Mouse (Mus musculus): Measurements from ENCODE around the gene Tnf. TPM values are rescaled to one million over a fixed set of nuclear protein-coding genes. Genes with fewer than 3 reads are reported as not detected.

Gene Tnf
- polyA plus RNA-seq, 1 experiment from 2014 or later, result 0.23 TPM

- no peaks in the 10 kb centered on the region for H3K27me3 ChIP-seq (replicated peaks; ENCODE audit: control insufficient read depth, insufficient read depth, low read length)
- WGBS, result 80% methylated on average over 7 of the region's 7 CpGs
- H3K4me1 ChIP-seq (ENCODE audit: control insufficient read depth, insufficient read depth, low read length), result no peaks in the 10 kb centered on the region
- H3K4me3 ChIP-seq (ENCODE audit: low read length), result no peak overlapping the region
- no peaks in the 10 kb centered on the region for H3K9me3 ChIP-seq (ENCODE audit: control insufficient read depth, low read length)
- no peak overlapping the region for H3K27ac ChIP-seq (ENCODE audit: low read length)
- H3K4me2 ChIP-seq (ENCODE audit: low read depth, low read length), result no peak overlapping the region
- peaks cover 85% of the 10 kb centered on the region for H3K36me3 ChIP-seq (ENCODE audit: control insufficient read depth, insufficient read depth, low read length)
- no peak overlapping the region for H3K9ac ChIP-seq (ENCODE audit: low read depth, low read length)
- no peak for ATAC-seq
Measured at GRCm38 (mm10) chr17:35154616-35155015, 47.2 kb downstream of the Tnf start.

GRCm38 (mm10) chr17:35153931-35154330, 47.9 kb downstream of the Tnf start:
- Histone ChIP-seq H3K27ac (ENCODE audit: low read length) (no peak overlapping the region), H3K36me3 (ENCODE audit: control insufficient read depth, insufficient read depth, low read length) (peaks cover 85% of the 10 kb centered on the region), H3K9me3 (ENCODE audit: control insufficient read depth, low read length) (no peaks in the 10 kb centered on the region), H3K4me1 (ENCODE audit: control insufficient read depth, insufficient read depth, low read length) (no peaks in the 10 kb centered on the region), H3K4me2 (ENCODE audit: low read depth, low read length) (no peak overlapping the region), H3K27me3 (replicated peaks; ENCODE audit: control insufficient read depth, insufficient read depth, low read length) (no peaks in the 10 kb centered on the region), H3K9ac (ENCODE audit: low read depth, low read length) (no peak overlapping the region), H3K4me3 (ENCODE audit: low read length) (no peak overlapping the region)
- WGBS, result 77% methylated on average over 4 of the region's 4 CpGs
- ATAC-seq, result no peak

- peaks cover 78% of the 10 kb centered on the region for H3K36me3 ChIP-seq (ENCODE audit: control insufficient read depth, insufficient read depth, low read length)
- H3K9me3 ChIP-seq (ENCODE audit: control insufficient read depth, low read length), result no peaks in the 10 kb centered on the region
- no peaks in the 10 kb centered on the region for H3K27me3 ChIP-seq (replicated peaks; ENCODE audit: control insufficient read depth, insufficient read depth, low read length)
- H3K4me1 ChIP-seq (ENCODE audit: control insufficient read depth, insufficient read depth, low read length), result no peaks in the 10 kb centered on the region
- no peak for ATAC-seq
- no peak overlapping the region for H3K4me2 ChIP-seq (ENCODE audit: low read depth, low read length)
- 89% methylated on average over 9 of the region's 9 CpGs for WGBS
- no peak overlapping the region for H3K9ac ChIP-seq (ENCODE audit: low read depth, low read length)
- H3K4me3 ChIP-seq (ENCODE audit: low read length), result no peak overlapping the region
- no peak overlapping the region for H3K27ac ChIP-seq (ENCODE audit: low read length)
Measured at GRCm38 (mm10) chr17:35153077-35153476, 48.7 kb downstream of the Tnf start.

- H3K4me2 ChIP-seq (ENCODE audit: low read depth, low read length), result no peak overlapping the region
- H3K36me3 ChIP-seq (ENCODE audit: control insufficient read depth, insufficient read depth, low read length), result peaks cover 72% of the 10 kb centered on the region
- no peak overlapping the region for H3K9ac ChIP-seq (ENCODE audit: low read depth, low read length)
- H3K9me3 ChIP-seq (ENCODE audit: control insufficient read depth, low read length), result no peaks in the 10 kb centered on the region
- ATAC-seq, result no peak
- 90% methylated on average over 4 of the region's 4 CpGs for WGBS
- H3K27ac ChIP-seq (ENCODE audit: low read length), result no peak overlapping the region
- H3K4me1 ChIP-seq (ENCODE audit: control insufficient read depth, insufficient read depth, low read length), result no peaks in the 10 kb centered on the region
- no peak overlapping the region for H3K4me3 ChIP-seq (ENCODE audit: low read length)
- H3K27me3 ChIP-seq (replicated peaks; ENCODE audit: control insufficient read depth, insufficient read depth, low read length), result no peaks in the 10 kb centered on the region
Measured at GRCm38 (mm10) chr17:35152121-35152520, 49.7 kb downstream of the Tnf start.

Small RNAs within 50 kb of the gene (microRNA-seq; reads per million reads assigned to microRNA genes)
- not detected for gene Mir6973a
- not detected for gene Mir6974
- gene Mir6975, result 2.3 reads per million, percentile 2 among the genes with 10 or more reads in this experiment
- gene Mir8094, result 0.68 reads per million

Other genes with a start within 250 kb of the Tnf start
- 0.22 and 0.24 TPM in 2 replicates for gene Hspa1b, start 242.8 kb downstream of the Tnf start, polyA plus RNA-seq (2015; fragmentation: Nextera tagmentation; extraction: Ambion mirVana)
- gene Gm20481, start 232.1 kb downstream of the Tnf start, polyA plus RNA-seq (2015; fragmentation: Nextera tagmentation; extraction: Ambion mirVana), result not detected in 2 replicates
- gene Hspa1a, start 229.9 kb downstream of the Tnf start, polyA plus RNA-seq (2015; fragmentation: Nextera tagmentation; extraction: Ambion mirVana), result 6.3 and 6.6 TPM in 2 replicates
- gene Hspa1l, start 229.3 kb downstream of the Tnf start, polyA plus RNA-seq (2015; fragmentation: Nextera tagmentation; extraction: Ambion mirVana), result 0.38 and 0.57 TPM in 2 replicates
- gene Lsm2, start 220.1 kb downstream of the Tnf start, polyA plus RNA-seq (2015; fragmentation: Nextera tagmentation; extraction: Ambion mirVana), result 159 and 181 TPM in 2 replicates
- gene Vars, start 201.0 kb downstream of the Tnf start, polyA plus RNA-seq (2015; fragmentation: Nextera tagmentation; extraction: Ambion mirVana), result 112 and 119 TPM in 2 replicates
- 0.18 and 0.27 TPM in 2 replicates for gene Vwa7, start 185.4 kb downstream of the Tnf start, polyA plus RNA-seq (2015; fragmentation: Nextera tagmentation; extraction: Ambion mirVana)
- gene Sapcd1, start 174.0 kb downstream of the Tnf start, polyA plus RNA-seq (2015; fragmentation: Nextera tagmentation; extraction: Ambion mirVana), result 11.3 TPM in 2 replicates
- gene Msh5, start 155.3 kb downstream of the Tnf start, polyA plus RNA-seq (2015; fragmentation: Nextera tagmentation; extraction: Ambion mirVana), result 3.6 and 4.4 TPM in 2 replicates
- 405 and 416 TPM in 2 replicates for gene Clic1, start 152.0 kb downstream of the Tnf start, polyA plus RNA-seq (2015; fragmentation: Nextera tagmentation; extraction: Ambion mirVana)
- 146 and 170 TPM in 2 replicates for gene Ddah2, start 143.0 kb downstream of the Tnf start, polyA plus RNA-seq (2015; fragmentation: Nextera tagmentation; extraction: Ambion mirVana)
- gene Ly6g6c, start 136.6 kb downstream of the Tnf start, polyA plus RNA-seq (2015; fragmentation: Nextera tagmentation; extraction: Ambion mirVana), result 0.24 TPM in 1 of 2 replicates, not detected in the other
- 0.37 and 0.40 TPM in 2 replicates for gene Mpig6b, start 135.8 kb downstream of the Tnf start, polyA plus RNA-seq (2015; fragmentation: Nextera tagmentation; extraction: Ambion mirVana)
- gene Ly6g6e, start 125.1 kb downstream of the Tnf start, polyA plus RNA-seq (2015; fragmentation: Nextera tagmentation; extraction: Ambion mirVana), result 3.4 and 3.8 TPM in 2 replicates
- gene Ly6g6d, start 123.9 kb downstream of the Tnf start, polyA plus RNA-seq (2015; fragmentation: Nextera tagmentation; extraction: Ambion mirVana), result 4.3 and 5.6 TPM in 2 replicates
- 0.16 and 0.23 TPM in 2 replicates for gene Ly6g6f, start 116.4 kb downstream of the Tnf start, polyA plus RNA-seq (2015; fragmentation: Nextera tagmentation; extraction: Ambion mirVana)
- gene Abhd16a, start 112.7 kb downstream of the Tnf start, polyA plus RNA-seq (2015; fragmentation: Nextera tagmentation; extraction: Ambion mirVana), result 107 and 108 TPM in 2 replicates
- gene Ly6g5c, start 93.7 kb downstream of the Tnf start, polyA plus RNA-seq (2015; fragmentation: Nextera tagmentation; extraction: Ambion mirVana), result not detected in 2 replicates
- gene Ly6g5b, start 86.6 kb downstream of the Tnf start, polyA plus RNA-seq (2015; fragmentation: Nextera tagmentation; extraction: Ambion mirVana), result 0.56 and 0.66 TPM in 2 replicates
- 16.8 and 21.3 TPM in 2 replicates for gene Gpank1, start 80.6 kb downstream of the Tnf start, polyA plus RNA-seq (2015; fragmentation: Nextera tagmentation; extraction: Ambion mirVana)
- 246 and 254 TPM in 2 replicates for gene Csnk2b, start 80.0 kb downstream of the Tnf start, polyA plus RNA-seq (2015; fragmentation: Nextera tagmentation; extraction: Ambion mirVana)
- 15.4 and 18.3 TPM in 2 replicates for gene D17H6S53E, start 75.6 kb downstream of the Tnf start, polyA plus RNA-seq (2015; fragmentation: Nextera tagmentation; extraction: Ambion mirVana)
- 9.4 and 20.2 TPM in 2 replicates for gene Apom, start 70.0 kb downstream of the Tnf start, polyA plus RNA-seq (2015; fragmentation: Nextera tagmentation; extraction: Ambion mirVana)
- gene Bag6, start 66.8 kb downstream of the Tnf start, polyA plus RNA-seq (2015; fragmentation: Nextera tagmentation; extraction: Ambion mirVana), result 37.5 and 41.3 TPM in 2 replicates
- gene Prrc2a, start 37.1 kb downstream of the Tnf start, polyA plus RNA-seq (2015; fragmentation: Nextera tagmentation; extraction: Ambion mirVana), result 103 TPM in 2 replicates
- gene Aif1, start 25.9 kb downstream of the Tnf start, polyA plus RNA-seq (2015; fragmentation: Nextera tagmentation; extraction: Ambion mirVana), result 17.4 and 19.4 TPM in 2 replicates
- gene Lst1, start 13.6 kb downstream of the Tnf start, polyA plus RNA-seq (2015; fragmentation: Nextera tagmentation; extraction: Ambion mirVana), result 16.9 and 17.1 TPM in 2 replicates
- 4.4 and 4.7 TPM in 2 replicates for gene Ltb, start 7.6 kb downstream of the Tnf start, polyA plus RNA-seq (2015; fragmentation: Nextera tagmentation; extraction: Ambion mirVana)
- gene Lta, start 3.3 kb upstream of the Tnf start, polyA plus RNA-seq (2015; fragmentation: Nextera tagmentation; extraction: Ambion mirVana), result 0.99 and 1.2 TPM in 2 replicates
- gene Gm16181, start 18.8 kb upstream of the Tnf start, polyA plus RNA-seq (2015; fragmentation: Nextera tagmentation; extraction: Ambion mirVana), result 0.29 and 0.46 TPM in 2 replicates
- gene Atp6v1g2, start 31.7 kb upstream of the Tnf start, polyA plus RNA-seq (2015; fragmentation: Nextera tagmentation; extraction: Ambion mirVana), result 4.7 and 4.8 TPM in 2 replicates
- 8.9 and 9.2 TPM in 2 replicates for gene Nfkbil1, start 33.8 kb upstream of the Tnf start, polyA plus RNA-seq (2015; fragmentation: Nextera tagmentation; extraction: Ambion mirVana)
- 325 and 376 TPM in 2 replicates for gene Ddx39b, start 39.7 kb upstream of the Tnf start, polyA plus RNA-seq (2015; fragmentation: Nextera tagmentation; extraction: Ambion mirVana)
- 238 and 255 TPM in 2 replicates for gene H2-D1, start 60.7 kb upstream of the Tnf start, polyA plus RNA-seq (2015; fragmentation: Nextera tagmentation; extraction: Ambion mirVana)
- gene H2-Q1, start 118.4 kb upstream of the Tnf start, polyA plus RNA-seq (2015; fragmentation: Nextera tagmentation; extraction: Ambion mirVana), result 8.8 and 12.8 TPM in 2 replicates
- gene H2-Q2, start 140.2 kb upstream of the Tnf start, polyA plus RNA-seq (2015; fragmentation: Nextera tagmentation; extraction: Ambion mirVana), result 136 and 184 TPM in 2 replicates
- 4.8 and 5.1 TPM in 2 replicates for gene H2-Q4, start 177.6 kb upstream of the Tnf start, polyA plus RNA-seq (2015; fragmentation: Nextera tagmentation; extraction: Ambion mirVana)
- 2.0 and 2.2 TPM in 2 replicates for gene H2-Q6, start 222.8 kb upstream of the Tnf start, polyA plus RNA-seq (2015; fragmentation: Nextera tagmentation; extraction: Ambion mirVana)
- gene H2-Q7, start 237.1 kb upstream of the Tnf start, polyA plus RNA-seq (2015; fragmentation: Nextera tagmentation; extraction: Ambion mirVana), result 5.9 and 7.3 TPM in 2 replicates